Mouse (Mus musculus): Measurements from ENCODE around the gene Spag16. TPM values are rescaled to one million over a fixed set of nuclear protein-coding genes. Genes with fewer than 3 reads are reported as not detected.
"Not testable (repeated sequence)": the region's sequence is repeated elsewhere in the genome, so short reads cannot be mapped to it uniquely, and the experiment has no call there.

The Spag16 gene
- polyA plus RNA-seq, 1 experiment from 2014 or later: 0.90 TPM

DNA sequence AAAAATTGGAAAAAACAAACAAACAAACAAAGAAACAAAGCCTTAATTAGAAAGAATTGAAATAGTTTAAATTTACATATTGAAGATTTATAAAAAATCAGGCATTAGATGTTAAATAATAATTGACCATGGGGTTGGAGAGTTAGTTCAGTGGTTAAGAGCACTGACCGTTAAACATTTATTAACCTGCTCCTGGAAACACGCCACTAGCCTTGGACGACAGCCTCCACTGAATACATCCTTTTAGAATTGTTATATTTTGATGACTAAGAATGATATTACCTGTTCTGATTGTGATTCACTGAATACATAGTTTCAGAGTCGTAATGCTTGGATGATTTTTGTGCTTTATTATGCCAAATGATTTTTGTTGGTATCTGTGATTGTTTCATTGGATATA, 6.7 kb downstream of the Spag16 start:
- not testable (repeated sequence) for H3K4me3 ChIP-seq; ATAC-seq (ENCODE audit: borderline replicate concordance, extremely low read depth, low FRiP score, low TSS enrichment); H3K36me3 ChIP-seq; H3K27ac ChIP-seq; H3K27me3 ChIP-seq; H3K9me3 ChIP-seq; H3K4me2 ChIP-seq; H3K4me1 ChIP-seq; H3K9ac ChIP-seq
- 80% methylated on average over 4 of the region's 4 CpGs for WGBS

DNA sequence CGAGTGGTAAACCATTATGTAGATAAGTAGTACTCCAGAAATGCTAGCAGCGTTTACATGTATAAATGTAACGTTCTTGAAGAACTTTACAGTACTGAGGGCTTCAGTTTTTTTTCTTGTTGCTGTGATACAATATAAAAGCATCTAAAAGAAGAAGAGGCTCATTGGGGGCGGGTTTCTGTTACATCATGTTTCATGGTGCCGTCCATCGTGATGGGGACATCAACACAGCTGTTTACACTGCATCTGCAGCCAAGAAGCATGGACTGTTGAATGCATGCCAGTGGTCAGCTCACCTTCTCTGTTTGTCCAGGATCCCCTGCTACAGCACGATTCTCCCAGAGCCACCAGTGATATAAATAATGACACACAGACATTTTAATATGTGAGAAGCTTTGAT, 26.7 kb downstream of the Spag16 start:
- H3K27me3 ChIP-seq: no peaks in the 10 kb centered on the region
- no peaks in the 10 kb centered on the region for H3K4me1 ChIP-seq
- H3K4me3 ChIP-seq: no peak overlapping the region
- no peak overlapping the region for H3K4me2 ChIP-seq
- H3K27ac ChIP-seq: no peak overlapping the region
- no peaks in the 10 kb centered on the region for H3K36me3 ChIP-seq
- ATAC-seq (ENCODE audit: borderline replicate concordance, extremely low read depth, low FRiP score, low TSS enrichment): no peak
- H3K9ac ChIP-seq: no peak overlapping the region
- no peaks in the 10 kb centered on the region for H3K9me3 ChIP-seq
- WGBS: 54% methylated on average over 7 of the region's 7 CpGs

- ATAC-seq (ENCODE audit: borderline replicate concordance, extremely low read depth, low FRiP score, low TSS enrichment): no peak
- Histone ChIP-seq H3K4me1 (no peaks in the 10 kb centered on the region), H3K27ac (no peak overlapping the region), H3K4me3 (no peak overlapping the region), H3K4me2 (no peak overlapping the region), H3K9ac (no peak overlapping the region), H3K27me3 (no peaks in the 10 kb centered on the region), H3K9me3 (no peaks in the 10 kb centered on the region), H3K36me3 (no peaks in the 10 kb centered on the region)
- WGBS: 90% methylated on average over 4 of the region's 4 CpGs
These were observed 41.0 kb downstream of the Spag16 start for GRCm38 (mm10) chr1:69867776-69868175.

GRCm38 (mm10) chr1:69956606-69957005, 129.8 kb downstream of the Spag16 start:
- 26% methylated on average over 3 of the region's 3 CpGs for WGBS
- Histone ChIP-seq H3K36me3 (no peaks in the 10 kb centered on the region), H3K9me3 (no peaks in the 10 kb centered on the region), H3K9ac (no peak overlapping the region), H3K27me3 (no peaks in the 10 kb centered on the region), H3K4me3 (no peak overlapping the region), H3K4me1 (no peaks in the 10 kb centered on the region), H3K4me2 (no peak overlapping the region), H3K27ac (no peak overlapping the region)
- no peak for ATAC-seq (ENCODE audit: borderline replicate concordance, extremely low read depth, low FRiP score, low TSS enrichment)

- Histone ChIP-seq H3K4me2 (no peak overlapping the region), H3K36me3 (no peaks in the 10 kb centered on the region), H3K27me3 (no peaks in the 10 kb centered on the region), H3K9me3 (no peaks in the 10 kb centered on the region), H3K27ac (no peak overlapping the region), H3K9ac (no peak overlapping the region), H3K4me3 (no peak overlapping the region), H3K4me1 (no peaks in the 10 kb centered on the region)
- no peak for ATAC-seq (ENCODE audit: borderline replicate concordance, extremely low read depth, low FRiP score, low TSS enrichment)
These were observed 170.1 kb downstream of the Spag16 start for GRCm38 (mm10) chr1:69996874-69997273.

GRCm38 (mm10) chr1:70012991-70013390, 186.2 kb downstream of the Spag16 start:
- WGBS: 79% methylated on average over 3 of the region's 3 CpGs
- no peaks in the 10 kb centered on the region for H3K9me3 ChIP-seq
- H3K27ac ChIP-seq: no peak overlapping the region
- H3K9ac ChIP-seq: no peak overlapping the region
- H3K36me3 ChIP-seq: no peaks in the 10 kb centered on the region
- no peak for ATAC-seq (ENCODE audit: borderline replicate concordance, extremely low read depth, low FRiP score, low TSS enrichment)
- no peak overlapping the region for H3K4me3 ChIP-seq
- H3K27me3 ChIP-seq: no peaks in the 10 kb centered on the region
- no peak overlapping the region for H3K4me2 ChIP-seq
- H3K4me1 ChIP-seq: no peaks in the 10 kb centered on the region

DNA sequence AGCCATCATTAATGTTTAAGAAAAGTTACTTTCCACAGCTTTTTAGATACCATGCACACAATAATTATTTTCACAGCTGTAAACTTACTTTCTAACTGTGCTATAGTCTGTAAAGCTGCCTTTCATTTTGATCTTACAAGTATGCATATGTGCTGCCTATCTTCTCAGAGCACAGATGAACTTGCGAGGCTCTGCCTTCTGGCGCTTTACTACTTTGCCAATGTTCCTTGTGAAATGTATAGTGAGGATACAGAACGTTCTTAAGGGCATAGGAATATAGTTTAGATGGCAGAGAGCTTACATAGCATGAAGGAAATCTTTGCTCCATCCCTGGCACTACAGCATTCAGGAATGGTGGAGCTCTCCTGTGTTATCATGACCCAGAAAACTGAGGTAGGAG, 210.6 kb downstream of the Spag16 start:
- H3K27ac ChIP-seq: no peak overlapping the region
- 75% methylated on average over 3 of the region's 3 CpGs for WGBS
- no peak overlapping the region for H3K4me3 ChIP-seq
- no peaks in the 10 kb centered on the region for H3K4me1 ChIP-seq
- H3K9ac ChIP-seq: no peak overlapping the region
- no peaks in the 10 kb centered on the region for H3K36me3 ChIP-seq
- no peaks in the 10 kb centered on the region for H3K27me3 ChIP-seq
- no peak for ATAC-seq (ENCODE audit: borderline replicate concordance, extremely low read depth, low FRiP score, low TSS enrichment)
- H3K9me3 ChIP-seq: no peaks in the 10 kb centered on the region
- H3K4me2 ChIP-seq: no peak overlapping the region

DNA sequence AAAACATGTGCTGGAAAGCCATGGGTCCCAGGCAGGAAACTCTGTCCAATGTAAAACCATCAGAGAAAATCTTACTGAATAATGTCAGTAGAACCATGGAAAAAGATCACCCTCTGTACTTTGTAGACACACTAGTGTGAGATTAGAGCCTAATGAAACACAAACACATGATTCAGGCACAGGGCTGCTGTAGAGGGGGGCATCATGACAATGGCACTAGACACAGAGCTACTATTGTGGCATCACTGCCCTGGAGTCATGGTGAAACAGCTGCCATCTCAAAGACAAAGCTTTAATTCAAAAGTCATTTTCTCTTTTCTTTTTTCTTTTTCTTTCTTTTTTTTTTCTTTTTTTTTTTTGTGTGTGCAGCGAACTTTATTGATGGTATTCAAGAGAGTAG, 240.6 kb downstream of the Spag16 start:
- H3K9ac ChIP-seq: no peak overlapping the region
- no peaks in the 10 kb centered on the region for H3K9me3 ChIP-seq
- no peak overlapping the region for H3K4me2 ChIP-seq
- H3K4me1 ChIP-seq: no peaks in the 10 kb centered on the region
- H3K27me3 ChIP-seq: no peaks in the 10 kb centered on the region
- no peak overlapping the region for H3K27ac ChIP-seq
- WGBS: 31% methylated on average over 1 of the region's 1 CpGs
- no peak overlapping the region for H3K4me3 ChIP-seq
- no peaks in the 10 kb centered on the region for H3K36me3 ChIP-seq
- ATAC-seq (ENCODE audit: borderline replicate concordance, extremely low read depth, low FRiP score, low TSS enrichment): no peak

GRCm38 (mm10) chr1:70073440-70073839, 246.7 kb downstream of the Spag16 start:
- ATAC-seq (ENCODE audit: borderline replicate concordance, extremely low read depth, low FRiP score, low TSS enrichment): no peak
- H3K4me3 ChIP-seq: no peak overlapping the region
- H3K9ac ChIP-seq: no peak overlapping the region
- no peaks in the 10 kb centered on the region for H3K27me3 ChIP-seq
- H3K9me3 ChIP-seq: no peaks in the 10 kb centered on the region
- no peak overlapping the region for H3K27ac ChIP-seq
- 72% methylated on average over 6 of the region's 6 CpGs for WGBS
- H3K4me2 ChIP-seq: no peak overlapping the region
- H3K36me3 ChIP-seq: no peaks in the 10 kb centered on the region
- no peaks in the 10 kb centered on the region for H3K4me1 ChIP-seq

- whole genome bisulfite sequencing: 37% methylated on average over 6 of the region's 6 CpGs
- Histone ChIP-seq H3K4me3 (no peak overlapping the region), H3K9me3 (no peaks in the 10 kb centered on the region), H3K4me2 (no peak overlapping the region), H3K4me1 (no peaks in the 10 kb centered on the region), H3K9ac (no peak overlapping the region), H3K36me3 (no peaks in the 10 kb centered on the region), H3K27me3 (no peaks in the 10 kb centered on the region), H3K27ac (no peak overlapping the region)
- no peak for ATAC-seq (ENCODE audit: borderline replicate concordance, extremely low read depth, low FRiP score, low TSS enrichment)
These were observed 252.0 kb downstream of the Spag16 start for GRCm38 (mm10) chr1:70078806-70079205.

DNA sequence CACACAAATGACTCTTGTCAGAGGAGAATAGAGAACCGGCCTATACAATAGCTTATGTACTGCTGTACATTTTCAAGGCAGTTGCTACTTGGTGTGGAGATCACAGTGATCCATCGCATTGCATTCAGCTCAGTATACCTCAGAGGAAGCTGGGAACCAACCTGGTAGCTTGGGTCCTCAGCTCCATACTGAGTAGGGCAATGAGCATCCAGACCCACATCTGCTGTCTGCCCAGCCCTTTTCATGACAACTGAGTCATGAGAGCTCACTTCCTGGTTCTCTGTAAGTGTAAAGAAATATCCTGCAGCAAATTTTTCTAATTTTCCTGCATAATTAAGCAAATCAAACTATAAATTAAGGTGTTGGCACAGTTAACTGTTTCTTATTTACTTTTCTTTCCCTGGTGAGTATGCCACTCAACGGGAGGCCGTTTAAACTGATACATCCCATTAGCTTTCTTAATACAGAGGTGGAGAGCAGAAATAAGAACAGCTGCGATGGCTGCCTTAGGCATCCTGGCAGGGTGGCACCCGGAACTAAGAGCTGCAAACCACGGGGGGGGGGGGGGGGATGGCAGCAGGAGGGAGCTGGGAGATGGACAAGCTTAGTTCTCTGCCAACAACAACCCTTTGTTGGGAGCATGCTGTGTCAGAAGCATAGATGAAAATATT, 255.6 kb downstream of the Spag16 start:
- H3K4me3 ChIP-seq: no peak overlapping the region
- ATAC-seq (ENCODE audit: borderline replicate concordance, extremely low read depth, low FRiP score, low TSS enrichment): no peak
- H3K4me2 ChIP-seq: no peak overlapping the region
- H3K9ac ChIP-seq: no peak overlapping the region
- H3K36me3 ChIP-seq: no peaks in the 10 kb centered on the region
- H3K27ac ChIP-seq: no peak overlapping the region
- H3K27me3 ChIP-seq: no peaks in the 10 kb centered on the region
- no peaks in the 10 kb centered on the region for H3K4me1 ChIP-seq
- WGBS: 63% methylated on average over 7 of the region's 7 CpGs
- H3K9me3 ChIP-seq: no peaks in the 10 kb centered on the region

GRCm38 (mm10) chr1:70104683-70105082, 277.9 kb downstream of the Spag16 start:
- WGBS: 73% methylated on average over 8 of the region's 8 CpGs
- H3K4me3 ChIP-seq: no peak overlapping the region
- no peaks in the 10 kb centered on the region for H3K27me3 ChIP-seq
- ATAC-seq (ENCODE audit: borderline replicate concordance, extremely low read depth, low FRiP score, low TSS enrichment): no peak
- no peak overlapping the region for H3K4me2 ChIP-seq
- H3K36me3 ChIP-seq: no peaks in the 10 kb centered on the region
- no peaks in the 10 kb centered on the region for H3K4me1 ChIP-seq
- H3K27ac ChIP-seq: no peak overlapping the region
- no peak overlapping the region for H3K9ac ChIP-seq
- H3K9me3 ChIP-seq: no peaks in the 10 kb centered on the region
